Mouse (Mus musculus) liver, embryonic 16.5 days (tissue): Measurements from ENCODE around the gene Eef1akmt1. TPM values are rescaled to one million over a fixed set of nuclear protein-coding genes. Genes with fewer than 3 reads are reported as not detected.

Experiments used
- ATAC-seq: fragments of 200-750 bp; cut with Nextera tagmentation; 2 replicates; pipeline ENCODE4 v1.8.0; 2017; ENCODE audit warnings: low read depth, mild to moderate bottlenecking, moderate number of reproducible peaks, moderate library complexity
- H3K27ac ChIP-seq: fragments of 300-500 bp; sonication (generic); 2 replicates; pipeline ENCODE4 v1.5.1; 2014; ENCODE audit warnings: mild to moderate bottlenecking, low read length
- H3K27me3 ChIP-seq: fragments of 300-500 bp; sonication (generic); 2 replicates; pipeline ENCODE4 v1.6.1; 2014; ENCODE audit warnings: low read depth, low read length, mixed read lengths; ENCODE audit not compliant: control insufficient read depth, insufficient read depth
- H3K36me3 ChIP-seq: fragments of 300-500 bp; sonication (generic); 2 replicates; pipeline ENCODE4 v1.6.1; 2014; ENCODE audit warnings: mild to moderate bottlenecking; ENCODE audit not compliant: control insufficient read depth, insufficient read depth
- H3K4me1 ChIP-seq: fragments of 300-500 bp; sonication (generic); 2 replicates; pipeline ENCODE4 v1.6.1; 2014; ENCODE audit warnings: low read depth, low read length, mixed read lengths; ENCODE audit not compliant: control insufficient read depth
- H3K4me2 ChIP-seq: fragments of 300-500 bp; sonication (generic); 2 replicates; pipeline ENCODE4 v1.6.1; 2014; ENCODE audit warnings: low read depth, low read length, mixed read lengths
- H3K4me3 ChIP-seq: fragments of 300-500 bp; sonication (generic); 2 replicates; pipeline ENCODE4 v1.5.1; 2014; ENCODE audit warnings: low read depth, mild to moderate bottlenecking, low read length
- H3K9ac ChIP-seq: fragments of 300-500 bp; sonication (generic); 2 replicates; pipeline ENCODE4 v1.6.1; 2014; ENCODE audit warnings: low read depth, low read length
- H3K9me3 ChIP-seq: fragments of 300-500 bp; sonication (generic); replicated peaks from 2 replicates; pipeline ENCODE4 v1.6.1; 2016; ENCODE audit warnings: low read length; ENCODE audit not compliant: control insufficient read depth
- WGBS: fragments of 180-500 bp; shearing (Covaris S2); extraction: QIAGEN DNeasy Blood & Tissue Kit; methylation state at CpG from one replicate; pipeline ENCODE4 v1.1.7; 2014; ENCODE audit not compliant: insufficient replicate concordance; 5-methylcytosine and 5-hydroxymethylcytosine counted together
- polyA plus RNA-seq: library from polyadenylated mRNA; unstranded; fragments of >200 nt; fragmentation: Nextera tagmentation; extraction: Ambion mirVana; gene quantifications from 2 replicates; pipeline ENCODE4 v1.2.1, GENCODE M21; 2015

The Eef1akmt1 gene
- polyA plus RNA-seq, 1 experiment from 2014 or later: 23.9 TPM

DNA sequence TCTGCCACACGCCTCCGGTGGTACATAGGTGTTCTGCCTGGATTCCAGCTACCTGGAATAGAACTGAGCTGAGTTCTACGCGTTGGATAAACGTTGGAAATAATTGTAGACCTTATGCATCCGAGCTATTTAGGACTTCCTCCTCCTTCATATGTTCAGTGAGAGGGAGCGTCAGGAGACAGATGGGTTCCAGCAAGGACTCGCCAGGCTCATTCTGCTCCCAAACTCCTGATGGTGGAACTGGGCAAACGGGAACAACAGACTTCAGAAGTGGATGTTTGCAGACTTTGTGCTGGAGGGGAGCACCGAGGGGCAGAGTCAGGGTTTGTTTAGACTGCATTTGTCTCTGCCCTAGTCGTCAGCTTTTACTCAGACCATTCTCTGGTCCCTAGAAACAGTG is 30.7 kb downstream of the Eef1akmt1 start:
- ATAC-seq: no peak
- Histone ChIP-seq H3K36me3 (no peaks in the 10 kb centered on the region), H3K4me1 (no peaks in the 10 kb centered on the region), H3K4me3 (no peak overlapping the region), H3K27ac (no peak overlapping the region), H3K9ac (no peak overlapping the region), H3K27me3 (no peaks in the 10 kb centered on the region), H3K9me3 (no peaks in the 10 kb centered on the region), H3K4me2 (no peak overlapping the region)
- 66% methylated on average over 11 of the region's 11 CpGs for WGBS

DNA sequence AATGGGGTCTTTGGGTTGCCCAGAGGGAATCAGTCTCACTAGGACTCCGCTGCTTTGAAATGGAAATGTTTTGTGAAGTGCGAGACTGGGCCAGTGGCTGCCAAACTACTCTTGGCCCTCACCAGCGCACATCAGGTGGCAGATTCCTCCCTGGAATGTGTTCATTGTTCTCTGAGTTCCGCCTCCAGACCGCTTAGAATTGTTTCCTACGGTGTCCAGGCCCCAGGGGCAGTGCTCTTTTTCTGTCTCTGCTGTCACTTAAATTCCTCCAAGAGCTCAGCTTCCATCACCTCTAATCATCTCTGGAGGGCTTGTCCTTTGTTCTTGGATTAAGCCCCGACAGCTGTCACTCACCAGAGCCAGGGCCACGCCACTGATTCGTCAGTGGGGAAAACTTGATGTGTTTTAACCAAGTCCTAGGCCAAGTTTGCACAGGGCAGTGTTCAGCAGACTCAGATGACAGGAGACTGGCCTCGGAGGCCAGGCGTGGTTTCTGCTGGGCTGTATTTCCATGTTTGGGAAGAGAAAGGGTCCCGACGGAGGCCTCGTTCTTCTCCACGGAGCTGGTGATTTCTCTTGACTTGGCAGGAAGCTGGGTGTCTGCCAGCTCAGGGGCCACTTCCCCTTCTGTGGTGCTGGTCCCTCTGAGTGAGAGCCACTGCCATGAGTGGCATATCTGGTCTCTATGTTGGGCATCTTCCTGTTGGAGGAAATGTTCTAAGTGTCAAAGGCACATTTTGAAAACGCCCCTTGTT is 34.0 kb downstream of the Eef1akmt1 start:
- Histone ChIP-seq H3K36me3 (no peaks in the 10 kb centered on the region), H3K4me3 (no peak overlapping the region), H3K9me3 (no peaks in the 10 kb centered on the region), H3K4me1 (no peaks in the 10 kb centered on the region), H3K9ac (no peak overlapping the region), H3K27ac (no peak overlapping the region), H3K27me3 (no peaks in the 10 kb centered on the region; the same call in 1 of the 2 replicates), H3K4me2 (no peak overlapping the region)
- WGBS: 25% methylated on average over 16 of the region's 16 CpGs
- ATAC-seq: no peak

DNA sequence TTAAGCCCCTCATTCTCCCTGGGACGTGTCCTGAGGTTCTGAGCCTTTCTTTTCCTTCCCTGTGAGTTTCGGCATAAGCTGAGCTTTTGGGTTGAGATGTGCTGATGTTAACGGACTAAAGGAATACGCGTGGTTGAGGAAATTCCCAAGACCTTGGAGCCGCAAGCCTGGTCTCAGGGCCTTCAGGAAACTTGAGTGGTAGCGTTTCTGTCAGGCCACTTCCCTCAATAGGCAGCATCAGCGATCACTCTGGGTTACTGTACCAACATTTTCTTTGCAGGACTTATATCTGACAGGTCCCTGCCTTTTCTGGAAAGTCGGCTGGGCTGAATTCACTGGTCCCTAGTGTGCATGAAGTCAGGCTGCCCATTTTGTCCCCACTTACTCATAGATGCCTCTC is 34.6 kb downstream of the Eef1akmt1 start:
- H3K9ac ChIP-seq: no peak overlapping the region
- H3K9me3 ChIP-seq: no peaks in the 10 kb centered on the region
- no peak overlapping the region for H3K4me2 ChIP-seq
- H3K4me3 ChIP-seq: no peak overlapping the region
- H3K27me3 ChIP-seq: no peaks in the 10 kb centered on the region; the same call in 1 of the 2 replicates
- H3K27ac ChIP-seq: no peak overlapping the region
- WGBS: 57% methylated on average over 9 of the region's 9 CpGs
- H3K4me1 ChIP-seq: no peaks in the 10 kb centered on the region
- ATAC-seq: no peak
- H3K36me3 ChIP-seq: no peaks in the 10 kb centered on the region

DNA sequence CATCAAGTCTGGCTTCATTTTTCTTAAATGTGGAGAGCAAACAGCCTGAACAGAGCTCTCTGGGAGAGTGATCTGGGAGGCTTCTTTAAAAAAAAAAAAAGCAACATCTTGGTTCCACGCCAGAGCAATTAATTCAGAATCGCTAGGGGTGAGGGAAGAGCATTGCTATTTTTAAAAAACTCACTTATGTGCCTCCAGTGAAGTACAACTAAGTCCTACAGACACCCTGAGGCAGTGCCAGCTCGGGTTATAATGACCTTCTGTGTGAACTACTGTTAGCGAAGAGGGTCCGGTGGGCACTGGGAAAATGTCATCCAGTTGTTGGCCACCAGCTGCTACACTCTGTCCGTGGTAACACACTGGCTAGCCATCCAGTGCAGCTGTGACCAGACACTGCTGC is 35.8 kb downstream of the Eef1akmt1 start:
- Histone ChIP-seq H3K4me3 (no peak overlapping the region), H3K4me1 (no peaks in the 10 kb centered on the region), H3K4me2 (no peak overlapping the region), H3K9me3 (no peaks in the 10 kb centered on the region), H3K9ac (no peak overlapping the region), H3K27ac (no peak overlapping the region), H3K36me3 (no peaks in the 10 kb centered on the region), H3K27me3 (no peaks in the 10 kb centered on the region; the same call in 1 of the 2 replicates)
- 66% methylated on average over 6 of the region's 6 CpGs for WGBS
- no peak for ATAC-seq

DNA sequence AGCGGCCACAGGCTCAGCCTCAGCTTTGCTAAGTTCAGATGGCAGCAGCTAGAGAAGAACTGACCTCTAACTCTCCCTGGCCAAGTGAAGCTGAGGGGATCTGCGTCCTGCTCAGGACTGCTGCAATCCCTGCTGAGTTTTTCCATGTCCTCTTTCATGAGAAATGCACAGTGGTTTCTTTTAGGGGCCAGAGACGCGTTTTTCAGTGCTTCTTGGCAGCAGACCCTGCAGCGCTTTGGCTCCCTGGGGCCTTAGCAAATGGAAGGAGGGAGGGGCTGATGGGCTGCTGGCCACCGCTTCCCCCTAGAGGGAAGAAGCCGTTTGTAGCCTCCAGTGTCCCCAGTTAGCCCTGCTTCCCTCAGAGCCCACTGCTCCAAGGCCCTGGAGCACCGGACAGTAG is 36.5 kb downstream of the Eef1akmt1 start:
- 41% methylated on average over 8 of the region's 8 CpGs for WGBS
- Histone ChIP-seq H3K36me3 (no peaks in the 10 kb centered on the region), H3K4me2 (no peak overlapping the region), H3K27ac (no peak overlapping the region), H3K27me3 (no peaks in the 10 kb centered on the region; the same call in 1 of the 2 replicates), H3K4me3 (no peak overlapping the region), H3K4me1 (no peaks in the 10 kb centered on the region), H3K9ac (no peak overlapping the region), H3K9me3 (no peaks in the 10 kb centered on the region)
- no peak for ATAC-seq

DNA sequence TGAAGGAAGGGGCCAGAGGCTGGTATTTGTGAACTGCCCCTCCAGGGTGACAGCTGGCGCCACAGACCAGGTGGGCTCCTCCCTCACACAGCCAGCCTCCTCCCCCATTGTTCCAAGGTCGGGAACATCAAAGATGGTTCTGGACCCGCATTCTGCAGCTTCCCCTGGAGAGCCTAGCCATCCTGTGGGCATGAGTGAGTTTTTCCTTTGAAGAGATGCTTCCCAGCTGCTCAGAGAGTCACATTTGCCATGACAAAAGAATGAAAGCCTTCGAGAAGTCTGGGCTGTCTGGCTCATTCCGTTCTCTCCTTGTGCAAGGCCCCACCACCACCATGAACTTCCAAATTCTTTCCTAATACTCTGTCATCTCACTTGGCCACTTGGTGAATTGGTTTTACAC is 37.1 kb downstream of the Eef1akmt1 start:
- H3K4me1 ChIP-seq: no peaks in the 10 kb centered on the region; the same call in 1 of the 2 replicates
- 36% methylated on average over 5 of the region's 5 CpGs for WGBS
- no peak for ATAC-seq
- no peaks in the 10 kb centered on the region for H3K9me3 ChIP-seq
- H3K9ac ChIP-seq: no peak overlapping the region
- H3K4me3 ChIP-seq: no peak overlapping the region
- no peak overlapping the region for H3K4me2 ChIP-seq
- no peak overlapping the region for H3K27ac ChIP-seq
- no peaks in the 10 kb centered on the region; the same call in 1 of the 2 replicates for H3K27me3 ChIP-seq
- no peaks in the 10 kb centered on the region for H3K36me3 ChIP-seq

DNA sequence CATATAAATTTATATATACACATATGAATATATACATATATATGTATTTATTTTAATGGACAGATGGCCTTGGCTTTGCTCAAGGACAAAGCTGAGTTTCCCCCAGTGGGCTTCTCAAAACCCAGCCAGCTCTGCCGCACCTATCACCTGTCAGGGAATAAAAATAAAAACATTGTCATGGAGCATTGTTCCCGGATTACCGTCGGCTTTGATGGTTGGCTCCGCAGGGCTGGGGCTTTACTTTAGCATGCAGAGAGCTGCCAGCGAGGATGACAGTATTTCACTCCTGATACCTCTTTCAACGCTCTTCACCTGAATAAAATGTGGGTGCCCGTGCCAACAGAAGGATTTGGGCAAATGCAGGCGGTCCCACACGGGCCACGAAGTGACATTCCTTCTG is 37.6 kb downstream of the Eef1akmt1 start:
- Histone ChIP-seq H3K36me3 (no peaks in the 10 kb centered on the region), H3K27me3 (no peaks in the 10 kb centered on the region; the same call in 1 of the 2 replicates), H3K4me2 (no peak overlapping the region), H3K9ac (no peak overlapping the region), H3K4me3 (no peak overlapping the region), H3K9me3 (no peaks in the 10 kb centered on the region), H3K27ac (no peak overlapping the region), H3K4me1 (no peaks in the 10 kb centered on the region; the same call in 1 of the 2 replicates)
- 53% methylated on average over 11 of the region's 11 CpGs for WGBS
- no peak for ATAC-seq

DNA sequence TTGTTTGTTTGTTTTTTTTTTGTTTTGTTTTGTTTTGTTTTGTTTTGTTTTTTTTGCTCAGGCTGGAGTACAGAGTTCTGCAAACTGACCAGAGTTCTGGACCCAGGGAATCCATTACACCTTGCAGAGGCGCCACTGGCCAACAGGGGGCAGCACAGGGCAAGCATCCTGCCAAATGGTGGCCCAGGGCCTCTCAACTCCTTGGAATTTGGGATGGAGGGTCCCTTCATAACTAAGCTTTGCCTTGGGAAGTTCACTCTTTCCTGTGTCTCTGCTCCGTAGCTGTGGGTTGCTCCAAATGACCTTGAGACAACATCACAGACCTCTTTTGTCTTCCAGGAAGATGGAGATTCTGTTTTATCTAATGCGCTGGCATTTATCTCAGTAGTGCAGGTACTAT is 38.2 kb downstream of the Eef1akmt1 start:
- Histone ChIP-seq H3K36me3 (no peaks in the 10 kb centered on the region), H3K9ac (no peak overlapping the region), H3K27me3 (no peaks in the 10 kb centered on the region; the same call in 1 of the 2 replicates), H3K27ac (no peak overlapping the region), H3K4me2 (no peak overlapping the region), H3K4me3 (no peak overlapping the region), H3K9me3 (no peaks in the 10 kb centered on the region), H3K4me1 (no peaks in the 10 kb centered on the region; the same call in 1 of the 2 replicates)
- no peak for ATAC-seq
- 32% methylated on average over 3 of the region's 3 CpGs for WGBS

DNA sequence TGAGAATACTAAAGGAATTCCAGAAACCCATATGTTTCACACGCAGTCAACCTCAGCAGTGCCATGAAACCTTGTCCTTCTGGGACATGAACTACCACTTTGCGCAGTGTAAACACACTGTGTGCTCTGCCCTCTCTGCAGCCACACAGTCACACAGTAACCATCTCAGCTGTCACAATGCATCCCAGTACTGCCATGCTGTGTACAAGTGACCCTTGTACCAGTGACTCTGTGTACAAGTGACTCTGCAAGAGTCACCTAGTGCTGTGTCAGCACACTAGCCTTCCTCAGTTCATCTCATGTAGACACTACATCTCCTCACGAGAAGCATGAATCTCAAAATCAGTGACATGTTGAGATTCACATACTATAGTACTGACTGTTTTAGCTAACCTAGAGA is 38.8 kb downstream of the Eef1akmt1 start:
- H3K4me2 ChIP-seq: no peak overlapping the region
- peak; percentile 64 for ATAC-seq
- H3K4me3 ChIP-seq: no peak overlapping the region
- 69% methylated on average over 3 of the region's 3 CpGs for WGBS
- no peaks in the 10 kb centered on the region; the same call in 1 of the 2 replicates for H3K4me1 ChIP-seq
- H3K9me3 ChIP-seq: no peaks in the 10 kb centered on the region
- no peak overlapping the region for H3K9ac ChIP-seq
- H3K27me3 ChIP-seq: no peaks in the 10 kb centered on the region; the same call in 1 of the 2 replicates
- no peaks in the 10 kb centered on the region for H3K36me3 ChIP-seq
- H3K27ac ChIP-seq: no peak overlapping the region
